Mouse (Mus musculus) ES-Bruce4 (cell line): ENCODE measurements around the gene Gzme.

Experiments used
- CTCF ChIP-seq: IDR thresholded peaks from one replicate; pipeline ENCODE4 v1.8.1; 2011; ENCODE audit warnings: low read depth, low read length
- EP300 ChIP-seq: IDR thresholded peaks from 2 replicates; pipeline ENCODE4 v1.6.1; 2011; ENCODE audit warnings: low read depth, low read length; ENCODE audit not compliant: insufficient read depth
- POLR2A ChIP-seq: IDR thresholded peaks from one replicate; pipeline ENCODE4 v1.8.1; 2011; ENCODE audit warnings: low read length; ENCODE audit not compliant: insufficient read depth

GRCm38 (mm10) chr14:56085167-56085566, 35.3 kb downstream of the Gzme start, which contains the start of gene Mcpt8:
- TF ChIP-seq CTCF (no peak), POLR2A (no peak), EP300 (no peak)
